Mouse (Mus musculus): ENCODE data around the gene Thpo.

The Thpo gene

DNA sequence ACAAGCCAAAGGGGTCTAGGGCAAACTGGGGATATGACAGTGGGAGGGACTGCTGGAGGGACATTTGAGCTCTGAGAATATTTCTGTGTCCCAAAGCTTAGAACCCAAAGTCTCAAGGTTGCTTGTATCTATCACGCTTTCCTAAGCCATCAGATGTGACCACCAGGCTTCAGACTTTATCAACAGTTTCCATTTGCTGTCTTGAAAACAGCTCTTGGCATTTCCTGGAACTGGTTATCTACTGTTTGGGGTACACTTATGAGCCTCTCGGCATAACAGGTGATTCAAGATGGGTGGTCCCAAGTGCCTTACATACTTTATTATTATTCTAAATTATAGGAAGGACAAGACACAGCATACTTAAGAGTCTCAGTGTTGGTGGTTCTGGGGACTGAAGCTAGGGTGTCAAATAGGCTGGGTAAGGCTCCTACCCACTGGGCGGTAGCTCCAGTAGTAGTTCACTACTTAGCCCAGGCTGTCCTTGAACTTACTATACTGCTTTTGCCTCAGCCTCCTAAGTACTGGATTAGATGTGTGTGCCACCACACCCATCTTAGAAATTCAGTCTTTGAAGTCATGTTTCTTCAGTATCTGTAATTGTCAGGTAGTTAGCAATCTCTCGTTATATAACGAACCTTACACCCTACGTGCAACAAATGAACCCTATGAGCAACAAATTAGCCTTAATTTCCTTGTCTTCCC lies 30.5 kb downstream of the Thpo start:
- DNase-seq (ENCODE audit: low read depth, low spot score), result no peak

DNA sequence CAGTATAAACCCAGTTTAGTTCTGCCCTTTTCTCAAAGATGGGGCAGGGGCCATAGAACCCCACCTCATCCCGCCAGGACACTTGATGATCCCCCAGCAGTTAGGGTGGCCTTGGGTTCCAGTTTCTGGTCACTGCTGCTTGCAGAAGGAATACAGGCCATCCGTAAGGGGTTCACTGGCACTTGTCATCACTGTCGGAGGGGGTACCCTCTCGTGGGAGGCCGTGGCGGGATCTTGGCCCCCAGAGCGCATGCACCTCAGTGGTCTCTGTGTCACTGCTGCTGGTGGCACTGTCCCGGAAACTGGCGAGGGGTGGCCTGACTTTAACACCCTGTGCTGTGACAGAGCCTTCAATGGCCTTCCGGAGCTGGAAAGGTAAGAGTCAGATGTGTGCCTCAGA lies 31.2 kb downstream of the Thpo start:
- no peak for DNase-seq (ENCODE audit: low read depth, low spot score)

DNA sequence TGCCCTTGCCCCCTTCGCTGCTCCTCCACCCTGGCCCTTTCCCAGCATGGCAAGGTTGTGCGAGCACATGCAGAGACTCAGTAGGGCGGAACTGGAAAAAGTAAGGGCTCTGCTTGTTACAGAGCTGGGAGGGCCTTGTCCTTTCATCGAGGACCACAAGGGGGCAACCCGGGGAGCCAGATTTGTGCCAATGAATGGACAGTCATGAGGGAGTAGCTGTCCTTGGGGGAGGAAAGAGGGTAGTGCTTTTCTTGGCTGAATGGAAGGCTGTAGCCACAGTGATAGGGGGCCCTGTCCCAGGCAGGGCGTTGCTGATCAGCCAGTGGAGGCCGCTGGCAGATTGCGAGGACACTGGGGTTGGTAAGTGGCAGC lies 31.8 kb downstream of the Thpo start:
- peak; percentile 89 for DNase-seq (ENCODE audit: low read depth, low spot score)

DNA sequence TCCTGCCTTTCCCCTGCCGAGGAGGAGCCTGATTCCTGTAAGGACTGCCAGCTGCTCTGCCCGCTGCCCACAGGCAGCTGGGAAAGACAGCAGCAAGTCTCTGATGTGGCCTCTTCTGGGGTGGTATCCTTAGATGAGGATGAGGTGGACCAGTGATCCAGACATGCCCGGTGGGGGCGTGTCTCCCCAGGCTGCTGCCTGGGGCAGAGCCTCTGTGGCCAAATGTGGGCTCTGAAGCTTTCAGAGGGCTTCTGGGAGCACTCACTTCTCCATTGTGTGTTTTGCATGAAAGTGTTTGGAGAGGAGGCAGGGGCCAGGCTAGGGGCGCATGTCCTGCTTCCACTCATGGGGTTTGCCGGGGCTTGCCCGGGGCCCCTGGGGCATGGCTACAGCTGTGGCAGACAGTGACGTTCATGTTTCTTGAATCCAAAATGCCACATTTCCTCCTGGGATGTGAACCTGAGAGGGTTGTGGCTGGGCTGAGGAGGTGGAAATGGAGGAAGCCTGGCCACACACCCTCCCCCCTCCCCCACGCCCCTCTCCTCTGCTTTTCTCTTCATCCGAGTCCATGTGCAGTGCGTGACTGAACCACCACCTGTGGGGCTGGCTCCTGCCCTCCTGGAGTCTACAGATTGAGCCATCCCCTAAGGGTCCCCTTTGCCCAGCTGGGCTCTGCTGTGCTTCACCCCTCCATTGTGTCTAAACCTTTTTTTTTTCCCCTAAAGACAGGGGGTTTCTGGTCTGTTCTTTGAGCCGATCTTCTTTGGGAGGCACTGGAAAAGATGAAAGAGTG lies 32.4 kb downstream of the Thpo start:
- no peak for DNase-seq (ENCODE audit: low read depth, low spot score)

DNA sequence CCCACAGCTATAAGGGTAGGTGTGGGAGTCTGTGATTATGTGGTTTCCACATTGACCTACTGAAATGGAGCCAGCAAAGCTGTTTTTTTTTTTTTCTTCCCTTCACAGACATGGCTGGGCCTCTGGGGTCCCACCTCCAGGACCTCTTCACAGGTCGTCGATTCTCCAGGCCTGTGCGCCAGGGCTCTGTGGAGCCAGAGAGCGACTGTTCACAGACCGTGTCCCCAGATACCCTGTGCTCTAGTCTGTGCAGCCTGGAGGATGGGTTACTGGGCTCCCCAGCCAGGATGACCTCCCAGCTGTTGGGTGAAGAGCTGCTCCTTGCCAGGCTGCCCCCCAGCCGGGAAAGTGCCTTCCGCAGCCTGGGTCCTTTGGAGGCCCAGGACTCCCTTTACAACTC lies 33.0 kb downstream of the Thpo start:
- DNase-seq (ENCODE audit: low read depth, low spot score), result no peak

DNA sequence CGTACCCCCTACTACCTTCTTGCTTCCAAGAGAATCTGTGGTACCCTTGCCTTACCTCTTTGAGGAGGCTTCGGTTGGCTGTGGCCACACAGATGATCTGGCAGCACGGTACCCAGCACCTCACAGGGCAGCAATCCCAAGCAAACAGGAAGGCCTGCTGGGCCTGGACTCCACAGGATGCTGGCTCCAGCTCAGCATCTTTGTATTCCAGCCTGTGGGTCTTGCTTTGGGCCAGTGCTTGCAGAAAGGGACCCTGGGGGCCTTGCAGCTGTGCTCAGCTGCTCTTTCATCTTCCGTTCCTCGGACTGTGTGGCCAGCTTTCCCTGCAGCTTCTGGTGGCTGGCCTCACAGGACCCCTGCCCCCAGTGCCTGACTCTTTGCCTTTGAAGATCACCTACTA lies 34.3 kb downstream of the Thpo start:
- no peak for DNase-seq (ENCODE audit: low read depth, low spot score)

DNA sequence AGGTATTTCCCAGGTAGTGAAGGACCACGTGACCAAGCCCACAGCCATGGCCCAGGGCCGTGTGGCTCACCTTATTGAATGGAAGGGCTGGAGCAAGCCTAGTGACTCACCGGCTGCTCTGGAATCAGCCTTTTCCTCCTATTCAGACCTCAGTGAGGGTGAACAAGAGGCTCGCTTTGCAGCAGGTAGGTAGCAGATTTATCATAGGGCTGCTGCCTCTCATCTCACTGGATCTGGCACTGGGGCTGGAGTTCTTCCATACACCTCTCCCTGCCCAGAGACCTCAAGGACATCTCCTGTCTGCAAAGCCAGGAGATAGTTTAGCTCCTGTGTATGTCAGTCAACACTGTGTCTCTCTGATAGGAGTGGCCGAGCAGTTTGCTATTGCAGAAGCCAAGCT lies 35.0 kb downstream of the Thpo start:
- DNase-seq (ENCODE audit: low read depth, low spot score), result no peak

DNA sequence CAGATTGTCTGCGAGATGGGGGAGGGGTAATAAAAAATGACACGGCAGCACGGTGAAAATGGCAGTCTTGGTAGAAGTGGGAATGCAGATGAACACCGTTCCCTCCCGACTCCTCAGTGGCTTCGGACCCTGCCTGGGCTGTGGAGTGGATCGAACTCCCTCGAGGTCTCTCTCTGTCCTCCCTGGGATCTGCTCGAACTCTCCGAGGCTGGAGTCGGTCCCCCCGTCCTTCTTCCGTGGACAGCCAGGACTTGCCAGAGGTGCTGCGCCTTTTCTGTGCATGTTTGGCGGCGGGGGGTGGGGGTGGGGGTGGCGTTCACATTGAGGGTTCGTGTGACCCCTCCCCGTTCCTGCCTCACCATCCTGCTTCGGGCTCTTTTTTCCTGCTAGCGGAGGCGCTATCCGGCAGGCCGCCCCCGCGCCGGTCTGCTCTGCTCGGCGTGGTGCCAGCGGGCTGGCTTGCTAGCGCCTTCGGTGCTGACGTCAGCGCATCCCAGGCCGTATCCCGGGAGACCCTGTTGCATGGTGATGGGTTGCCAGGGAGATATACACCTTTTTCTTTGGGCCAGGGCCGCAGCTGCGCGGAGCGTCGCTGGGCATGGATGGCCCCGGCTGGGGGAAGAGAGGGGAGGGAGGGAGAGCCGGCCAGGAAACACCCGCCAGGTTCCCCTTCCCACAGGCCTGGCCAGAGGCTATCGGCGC lies 38.5 kb downstream of the Thpo start:
- DNase-seq (ENCODE audit: low read depth, low spot score), result no peak

DNA sequence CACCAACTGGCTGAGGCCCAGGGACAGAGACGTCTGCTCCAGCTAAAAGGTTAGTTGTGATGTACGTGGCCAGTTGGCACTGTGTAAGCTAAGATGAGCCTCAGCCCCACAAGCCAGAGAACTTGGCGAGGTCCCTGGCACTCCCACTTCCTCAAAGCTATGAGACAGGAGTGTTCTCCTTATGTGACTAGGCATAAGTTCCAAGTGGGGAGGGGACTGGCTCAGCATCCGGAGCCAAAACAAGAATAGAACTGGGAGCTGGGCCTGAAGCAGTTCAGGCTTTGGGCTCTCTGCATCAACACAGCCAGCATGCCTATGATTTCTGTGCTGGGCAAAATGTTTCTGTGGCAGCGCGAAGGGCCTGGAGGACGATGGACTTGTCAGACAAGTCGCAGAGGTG lies 39.5 kb downstream of the Thpo start:
- peak; percentile 51 for DNase-seq (ENCODE audit: low read depth, low spot score)

DNA sequence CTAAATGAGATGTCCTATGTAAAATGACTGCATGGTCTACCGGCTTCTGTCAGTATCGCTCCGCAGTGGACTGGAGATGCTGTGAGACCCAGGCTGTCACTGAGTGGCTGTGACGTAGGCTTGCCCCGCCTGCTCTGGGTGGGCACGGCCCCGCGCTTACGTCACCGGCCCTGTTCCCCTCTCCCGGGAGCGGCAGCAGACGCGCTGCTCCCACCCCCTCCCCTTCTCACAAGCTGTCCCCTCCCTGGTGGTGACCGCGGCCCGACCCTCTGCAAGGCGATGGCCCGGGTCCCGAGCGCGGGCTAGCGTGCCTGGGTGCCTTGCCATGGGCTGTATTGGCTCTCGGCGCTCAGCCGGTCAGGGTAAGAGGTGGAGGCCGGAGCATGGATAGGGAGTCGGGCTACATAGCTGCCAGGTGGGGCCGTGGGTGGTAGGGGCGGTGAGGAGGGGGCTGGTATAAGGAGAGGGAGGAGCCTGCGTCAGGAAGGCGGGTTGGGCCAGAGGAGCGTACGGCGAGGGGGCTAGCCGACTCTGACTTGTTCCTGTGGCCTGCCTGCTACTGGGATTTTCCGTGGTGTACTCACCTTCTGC lies 41.1 kb downstream of the Thpo start, which contains the start of gene Fam131a:
TSS of gene Fam131a (plus strand) at position 131 of the 591 bp plus-strand sequence.
- DNase-seq (ENCODE audit: low read depth, low spot score), result peak; percentile 40

DNA sequence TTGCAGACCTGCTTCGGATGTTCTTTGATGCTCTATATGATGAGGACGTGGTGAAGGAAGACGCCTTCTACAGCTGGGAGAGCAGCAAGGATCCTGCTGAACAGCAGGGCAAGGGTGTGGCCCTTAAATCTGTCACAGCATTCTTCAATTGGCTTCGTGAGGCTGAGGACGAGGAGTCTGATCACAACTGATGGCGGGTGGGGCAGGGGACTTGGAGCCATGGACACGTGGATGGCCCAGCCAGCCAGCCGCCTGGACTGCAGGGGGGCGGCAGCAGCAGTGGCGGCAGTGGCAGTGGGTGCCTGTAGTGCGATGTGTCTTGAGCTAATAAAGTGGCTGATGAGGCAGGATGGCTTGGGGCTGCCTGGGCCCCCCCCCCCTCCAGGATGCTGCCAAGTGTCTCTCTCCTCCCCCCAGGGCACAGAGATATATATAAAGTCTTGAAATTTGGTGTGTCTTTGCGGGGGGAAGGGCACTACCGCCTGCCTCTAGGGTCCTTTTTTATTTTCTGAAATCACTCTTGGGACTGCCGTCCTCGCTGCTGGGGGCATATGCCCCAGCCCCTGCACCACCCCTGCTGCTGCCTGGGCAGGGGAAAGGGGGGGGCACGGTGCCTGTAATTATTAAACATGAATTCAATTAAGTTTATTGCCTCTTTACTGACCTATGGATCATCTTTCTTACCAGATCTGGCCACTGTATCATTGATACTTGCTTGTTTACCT lies 41.9 kb downstream of the Thpo start:
- no peak for DNase-seq (ENCODE audit: low read depth, low spot score)

DNA sequence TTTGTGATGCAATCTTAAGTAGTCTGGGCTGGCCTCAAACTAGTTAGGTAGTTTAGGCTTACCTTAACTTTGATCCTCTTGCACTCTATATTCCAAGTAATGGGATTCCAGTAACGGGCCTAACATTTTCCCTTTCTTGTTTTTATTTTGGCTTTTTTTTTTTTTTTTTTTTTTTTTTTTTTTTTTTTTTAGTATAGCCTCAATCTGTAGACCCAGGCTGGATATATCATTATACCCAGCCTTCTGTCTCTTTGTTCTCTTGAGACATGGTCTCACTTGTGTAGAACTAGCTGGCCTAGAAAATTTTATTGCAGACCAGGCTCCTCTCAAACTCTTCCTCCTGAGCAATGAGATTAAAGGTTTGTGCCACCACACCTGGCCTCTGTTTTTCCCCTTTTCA lies 42.7 kb downstream of the Thpo start:
- no peak for DNase-seq (ENCODE audit: low read depth, low spot score)

DNA sequence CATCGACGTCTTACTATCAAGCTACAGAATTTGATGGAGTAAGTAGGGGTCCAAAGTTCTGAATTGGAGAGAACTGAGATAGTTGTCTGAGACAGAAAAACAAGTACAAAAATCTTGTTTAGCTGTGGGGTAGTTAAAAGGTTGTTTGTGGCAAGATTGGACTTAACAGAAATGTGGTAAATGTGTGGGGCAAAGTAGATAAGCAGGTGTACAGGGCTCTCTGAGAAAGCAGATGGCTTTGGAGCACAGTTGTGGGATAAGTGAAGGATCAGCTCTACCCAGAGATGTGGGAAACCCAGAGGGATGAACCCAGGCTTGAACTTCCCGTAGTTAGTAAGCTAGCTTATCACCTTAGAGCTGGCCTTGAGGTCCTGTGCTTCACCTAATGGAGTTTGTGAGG lies 43.5 kb downstream of the Thpo start:
- no peak for DNase-seq (ENCODE audit: low read depth, low spot score)

DNA sequence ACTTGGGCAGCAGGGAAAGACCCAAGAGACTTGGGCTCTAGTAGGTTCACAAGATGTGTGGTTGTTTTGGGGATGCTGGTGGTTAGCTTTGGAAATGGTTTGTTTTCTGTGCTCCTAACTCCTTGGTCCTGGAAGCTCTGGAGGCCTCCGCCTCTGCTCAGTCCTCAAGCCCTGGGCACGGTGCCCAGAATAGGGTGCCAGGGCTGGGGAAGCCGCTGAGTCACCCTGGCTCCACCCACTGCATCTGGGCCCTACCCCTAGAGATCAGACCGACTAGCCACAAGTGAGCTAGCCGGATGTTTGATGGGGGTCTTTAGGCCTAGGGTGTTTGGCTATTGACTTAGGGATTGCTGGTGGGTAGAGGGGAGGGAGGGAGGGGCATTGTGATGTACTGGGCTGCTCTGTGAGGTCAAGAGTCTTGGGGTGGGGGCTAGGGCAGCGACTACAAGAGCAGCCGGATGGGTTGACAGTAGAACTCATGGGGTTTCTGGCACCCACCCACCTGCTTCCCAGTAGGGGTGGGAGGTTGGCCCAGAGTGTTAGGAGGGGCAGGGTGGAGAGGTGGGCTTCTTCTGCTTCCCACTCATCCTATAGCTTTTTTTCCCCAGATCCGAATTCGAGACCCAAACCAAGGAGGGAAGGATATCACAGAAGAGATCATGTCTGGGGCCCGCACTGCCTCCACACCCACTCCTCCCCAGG lies 56.2 kb downstream of the Thpo start:
- DNase-seq (ENCODE audit: low read depth, low spot score), result peak; percentile 98

DNA sequence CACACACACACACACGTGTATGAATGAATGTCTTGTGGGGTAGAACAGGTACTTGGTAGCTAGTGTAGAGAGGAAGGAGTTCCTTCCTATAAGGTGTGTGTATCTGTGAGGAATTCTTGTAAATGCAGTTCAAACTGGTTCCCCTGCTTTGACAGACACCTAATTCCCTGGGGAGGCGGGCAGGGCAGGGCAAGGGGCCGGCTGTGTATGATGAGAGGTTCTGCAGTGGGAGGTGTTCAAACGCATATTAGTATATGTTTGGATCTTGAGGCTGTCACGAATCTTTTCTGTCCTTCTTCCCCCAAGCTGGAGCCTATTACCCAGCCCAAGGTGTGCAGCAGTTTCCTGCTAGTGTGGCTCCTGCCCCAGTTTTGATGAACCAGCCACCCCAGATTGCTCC lies 56.9 kb downstream of the Thpo start:
- DNase-seq (ENCODE audit: low read depth, low spot score), result peak; percentile 45

DNA sequence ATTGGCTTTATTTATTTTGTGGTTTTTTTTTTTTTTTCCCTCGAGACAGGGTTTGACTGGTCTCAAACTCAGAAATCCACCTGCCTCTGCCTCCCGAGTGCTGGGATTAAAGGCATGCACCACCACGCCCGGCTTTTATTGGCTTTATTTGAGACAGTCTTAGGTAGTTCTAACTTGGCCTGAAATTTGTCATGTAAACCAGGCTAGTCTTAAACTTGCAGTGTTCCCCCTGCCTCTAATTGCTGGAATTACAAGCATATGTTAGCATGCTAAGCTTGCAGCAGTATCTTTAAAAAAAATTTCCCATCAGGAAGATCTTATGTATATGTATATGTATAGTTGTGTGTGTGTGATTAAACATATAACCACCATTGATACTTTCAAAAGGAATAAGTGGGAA lies 57.6 kb downstream of the Thpo start:
- DNase-seq (ENCODE audit: low read depth, low spot score), result peak; percentile 71

DNA sequence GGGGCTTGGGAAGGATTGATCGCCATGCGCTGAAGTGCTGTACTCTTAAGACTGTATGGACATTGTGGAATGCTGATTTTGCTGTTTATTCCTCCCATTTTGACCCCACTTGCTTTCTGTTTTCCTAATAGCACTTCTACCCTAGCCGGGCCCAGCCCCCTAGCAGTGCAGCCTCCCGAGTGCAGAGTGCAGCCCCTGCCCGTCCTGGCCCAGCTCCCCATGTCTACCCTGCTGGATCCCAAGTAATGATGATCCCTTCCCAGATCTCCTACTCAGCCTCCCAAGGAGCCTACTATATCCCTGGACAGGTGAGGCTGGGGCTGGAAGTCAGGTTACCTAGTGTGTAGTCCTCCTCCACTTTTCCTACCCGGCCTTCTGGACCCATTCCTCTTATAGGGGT lies 59.1 kb downstream of the Thpo start:
- no peak for DNase-seq (ENCODE audit: low read depth, low spot score)

All from 3T3-L1 (cell line).